In genomic region chr2:58007081-58007480, GRCm38 (mm10) we compare ENCODE assay signal across 27 mouse cellular contexts. TPM values are rescaled to one million over a fixed set of nuclear protein-coding genes. Genes with fewer than 3 reads are reported as not detected.
DNase-seq lines count a peak whose midpoint lies in the region; ATAC-seq and TF ChIP-seq lines count a peak whose summit lies in the region.
"Had no signal": no experiment of that assay in that cellular context is flagged by ENCODE, and none has a peak within 500 bp of the region (broad histone marks: within the 10 kb centered on the region; RNA-seq: fewer than 3 reads in every experiment).

No protein-coding gene starts in this region.

- H3K36me3 ChIP-seq in midbrain, embryonic 11.5 days (ENCODE audit: control insufficient read depth, insufficient read depth, low read length): no peaks in the 10 kb centered on the region
- H3K36me3 ChIP-seq in midbrain, embryonic 13.5 days: no peaks in the 10 kb centered on the region
- H3K36me3 ChIP-seq: embryonic facial prominence, embryonic 10.5 days; embryonic facial prominence, embryonic 12.5 days; forebrain, embryonic 15.5 days; G1E had no signal

- TF ChIP-seq CTCF in layer of hippocampus, adult 2 months (conservative IDR thresholded peaks at IDR 0.05): no peak

- H3K9ac ChIP-seq in midbrain, embryonic 11.5 days (ENCODE audit: low read length): no peak overlapping the region
- H3K9ac ChIP-seq in midbrain, embryonic 13.5 days (replicated peaks): no peak overlapping the region
- H3K9ac ChIP-seq: embryonic facial prominence, embryonic 12.5 days; forebrain, embryonic 13.5 days; forebrain, embryonic 15.5 days had no signal

- no peak overlapping the region for H3K4me3 ChIP-seq in layer of hippocampus, adult 2 months
- no peak overlapping the region for H3K4me3 ChIP-seq in midbrain, embryonic 11.5 days (ENCODE audit: low read depth, low read length)
- no peak overlapping the region for H3K4me3 ChIP-seq in midbrain, embryonic 13.5 days (replicated peaks)
- H3K4me3 ChIP-seq: embryonic facial prominence, embryonic 10.5 days; embryonic facial prominence, embryonic 12.5 days; forebrain, embryonic 13.5 days; forebrain, embryonic 15.5 days had no signal

- H3K4me2 ChIP-seq in midbrain, embryonic 11.5 days: no peak overlapping the region
- no peak overlapping the region for H3K4me2 ChIP-seq in midbrain, embryonic 13.5 days (replicated peaks)
- H3K4me2 ChIP-seq: embryonic facial prominence, embryonic 12.5 days; forebrain, embryonic 13.5 days; forebrain, embryonic 15.5 days had no signal

- no peaks in the 10 kb centered on the region for H3K27me3 ChIP-seq in midbrain, embryonic 11.5 days (ENCODE audit: control insufficient read depth, insufficient read depth, low read length)
- H3K27me3 ChIP-seq in midbrain, embryonic 13.5 days: no peaks in the 10 kb centered on the region
- H3K27me3 ChIP-seq: CH12.LX; embryonic facial prominence, embryonic 12.5 days; forebrain, embryonic 13.5 days; forebrain, embryonic 15.5 days had no signal

- H3K9me3 ChIP-seq in midbrain, embryonic 11.5 days (ENCODE audit: control insufficient read depth, low read length): no peaks in the 10 kb centered on the region
- no peaks in the 10 kb centered on the region for H3K9me3 ChIP-seq in midbrain, embryonic 13.5 days
- H3K9me3 ChIP-seq: embryonic facial prominence, embryonic 10.5 days; embryonic facial prominence, embryonic 12.5 days; forebrain, embryonic 13.5 days; forebrain, embryonic 15.5 days had no signal

- no peaks in the 10 kb centered on the region for H3K4me1 ChIP-seq in midbrain, embryonic 11.5 days (ENCODE audit: control insufficient read depth, insufficient read depth, low read length)
- no peaks in the 10 kb centered on the region for H3K4me1 ChIP-seq in midbrain, embryonic 13.5 days (replicated peaks)
- H3K4me1 ChIP-seq: embryonic facial prominence, embryonic 10.5 days; embryonic facial prominence, embryonic 12.5 days; forebrain, embryonic 13.5 days; forebrain, embryonic 15.5 days had no signal

- ATAC-seq in frontal cortex, adult (ENCODE audit: low TSS enrichment): peak; percentile 70
- ATAC-seq in midbrain, embryonic 11.5 days (ENCODE audit: low FRiP score): no peak
- ATAC-seq in midbrain, embryonic 13.5 days: no peak
- ATAC-seq: activated CD4-positive, CD25-positive, alpha-beta regulatory T cell, adult 4 months; CD4-positive, CD25-positive, alpha-beta regulatory T cell, adult 4 months; forebrain, embryonic 13.5 days; forebrain, embryonic 15.5 days; Patski had no signal

- H3K27ac ChIP-seq in layer of hippocampus, adult 2 months: peak overlapping the region; percentile 32
- H3K27ac ChIP-seq in midbrain, embryonic 11.5 days (ENCODE audit: low read depth, low read length): no peak overlapping the region
- no peak overlapping the region for H3K27ac ChIP-seq in midbrain, embryonic 13.5 days
- H3K27ac ChIP-seq: embryonic facial prominence, embryonic 10.5 days; embryonic facial prominence, embryonic 12.5 days; forebrain, embryonic 13.5 days; forebrain, embryonic 15.5 days had no signal

- no peak for DNase-seq in frontal cortex, postnatal 10 days (ENCODE audit: low spot score in 2 of 2)
- no peak for DNase-seq in layer of hippocampus, adult 2 months (ENCODE audit: low spot score in 2 of 2)
- DNase-seq in layer of hippocampus, adult 9-10 months (ENCODE audit: low spot score): no peak
- DNase-seq in midbrain, embryonic 11.5 days (ENCODE audit: low spot score, missing footprints): peak; percentile 78
- DNase-seq in telencephalon, adult 2 months (ENCODE audit: low read depth, low spot score): peak; percentile 23
- DNase-seq in adrenal gland, adult (ENCODE audit: inconsistent age in 2 of 2, low spot score in 1 of 2): no peak
- DNase-seq: adrenal gland, adult 2 months; adrenal gland, postnatal 10 days; adrenal gland, postnatal 25 days; B cell, adult 2 months; cerebellum, adult 11-12 months; cerebellum, adult 2 months; cerebellum, adult 9-10 months; cerebellum, postnatal 10 days; cerebellum, postnatal 25 days had no signal

- WGBS in midbrain, embryonic 11.5 days: 90% methylated on average over 5 of the region's 5 CpGs
- WGBS in midbrain, embryonic 13.5 days: 90% methylated on average over 5 of the region's 5 CpGs

RNA-seq across cellular contexts. Expression of gene Galnt5, which starts 9.4 kb away (rescaled TPM):
- under 1 TPM; 0.12 to 0.13 TPM for total RNA-seq in layer of hippocampus, adult 2 months (2021)
- 0.40 and 0.51 TPM in 2 replicates for polyA plus RNA-seq in midbrain, embryonic 11.5 days (2014; fragmentation: Nextera tagmentation; extraction: Ambion mirVana)
- 0.11 TPM in 1 of 2 replicates, not detected in the other for polyA plus RNA-seq in midbrain, embryonic 13.5 days (2015; fragmentation: Nextera tagmentation; extraction: Ambion mirVana)
- total RNA-seq: adrenal gland, adult 2 months; adrenal gland, postnatal 25 days; CH12.LX; G1E had no signal
- polyA plus RNA-seq: activated CD4-positive, CD25-positive, alpha-beta regulatory T cell, adult 4 months; adrenal gland, adult 2 months; CD4-positive, CD25-positive, alpha-beta regulatory T cell, adult 4 months; cerebellum, adult 2 months; forebrain, embryonic 13.5 days; forebrain, embryonic 15.5 days; G1E; Patski had no signal

RNA-seq across cellular contexts. Expression of gene Ermn, which starts 45.6 kb away (rescaled TPM):
- total RNA-seq in layer of hippocampus, adult 2 months (2021): 10 to 100 TPM; 24.4 to 24.6 TPM
- polyA plus RNA-seq in midbrain, embryonic 11.5 days (2014; fragmentation: Nextera tagmentation; extraction: Ambion mirVana): 0.04 and 0.28 TPM in 2 replicates
- 0.28 and 0.37 TPM in 2 replicates for polyA plus RNA-seq in midbrain, embryonic 13.5 days (2015; fragmentation: Nextera tagmentation; extraction: Ambion mirVana)
- total RNA-seq: adrenal gland, adult 2 months; adrenal gland, postnatal 10 days; adrenal gland, postnatal 25 days; adrenal gland, postnatal 4 days had no signal
- polyA plus RNA-seq: adrenal gland, adult 2 months; G1E; Patski had no signal

Comparison
In these comparisons a context has a peak if more than half of its experiments do, and no peak if none do; other contexts are left out.
1. DNase-seq: peak in midbrain, embryonic 11.5 days (single experiment) and telencephalon, adult 2 months (single experiment); none in frontal cortex, postnatal 10 days (0 of 2), layer of hippocampus, adult 2 months (0 of 2), layer of hippocampus, adult 9-10 months (single experiment) and adrenal gland, adult (0 of 2).